Mouse (Mus musculus) spleen, adult 2 months (tissue): ENCODE results near the gene Gfm2.

Experiments
- CTCF ChIP-seq: fragments of 200-500 bp; IDR thresholded peaks from 2 replicates; pipeline ENCODE4 v1.5.1; 2011; ENCODE audit warnings: mild to moderate bottlenecking, inconsistent platforms; ENCODE audit not compliant: insufficient read depth, insufficient read length, insufficient replicate concordance; ENCODE audit errors: extremely low read depth
- POLR2A ChIP-seq: fragments of 200-500 bp; IDR thresholded peaks from 2 replicates; pipeline ENCODE4 v1.6.1; 2011; ENCODE audit warnings: low read depth, low read length, inconsistent platforms

DNA sequence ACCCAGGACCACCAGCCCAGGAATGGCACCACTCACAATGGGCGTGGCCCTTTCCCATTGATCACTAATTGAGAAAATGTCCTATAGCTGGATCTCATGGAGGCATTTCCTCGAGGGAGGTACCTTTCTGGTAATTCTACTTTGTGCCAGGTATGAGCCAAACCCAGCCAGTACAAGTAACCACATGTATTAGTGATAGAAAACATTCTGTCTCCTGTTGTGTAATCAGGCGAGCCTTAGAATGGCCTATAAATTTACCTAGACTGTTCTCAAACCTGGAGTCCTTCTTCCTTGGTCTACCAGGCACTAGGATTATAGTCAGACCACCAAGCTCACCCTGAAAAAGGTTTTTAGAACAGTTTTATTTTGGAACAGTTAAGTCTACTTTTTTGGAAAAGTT is 16.4 kb upstream of the Gfm2 start:
- no peak for TF ChIP-seq CTCF
- TF ChIP-seq POLR2A = no peak
